11 mouse cellular contexts compared by ENCODE assay signal in genomic region chr3:16043315-16043714, GRCm38 (mm10). TPM values are rescaled to one million over a fixed set of nuclear protein-coding genes. Genes with fewer than 3 reads are reported as not detected.
DNase-seq lines count a peak whose midpoint lies in the region; ATAC-seq and TF ChIP-seq lines count a peak whose summit lies in the region.
"Had no signal": no experiment of that assay in that cellular context is flagged by ENCODE, and none has a peak within 500 bp of the region (broad histone marks: within the 10 kb centered on the region; RNA-seq: fewer than 3 reads in every experiment).

No protein-coding gene starts in this region.

- ATAC-seq in megakaryocyte-erythroid progenitor cell, adult 5-6 weeks (replicated peaks; ENCODE audit: low FRiP score, low TSS enrichment, poor library complexity, severe bottlenecking): 0 out of 2 replicates have a peak, but pooled peaks have one; percentile 55
- no peak for ATAC-seq in CD4-positive, CD25-positive, alpha-beta regulatory T cell, adult 4 months

- H3K36me3 ChIP-seq in kidney, adult 2 months (ENCODE audit: control insufficient read depth, insufficient read depth, low read length): no peaks in the 10 kb centered on the region
- H3K36me3 ChIP-seq: embryonic facial prominence, embryonic 13.5 days; liver, embryonic 15.5 days had no signal

- peak; percentile 2 for DNase-seq in left cerebral cortex, adult 11 months (ENCODE audit: low spot score)
- DNase-seq in left cerebral cortex, adult 8-10 months (ENCODE audit: low spot score in 2 of 2): no peak
- peak; percentile 57 for DNase-seq in R1 (ENCODE audit: low read depth, low spot score)
- peak; percentile 29 for DNase-seq in embryo, embryonic 11.5 days (ENCODE audit: low read depth, low spot score)
- DNase-seq in kidney, adult 2 months: peak; percentile 60
- peak; percentile 3 for DNase-seq in telencephalon, adult 2 months (ENCODE audit: low read depth, low spot score)

- H3K4me1 ChIP-seq in kidney, adult 2 months (ENCODE audit: control insufficient read depth, insufficient read depth, low read length): no peaks in the 10 kb centered on the region
- H3K4me1 ChIP-seq: embryonic facial prominence, embryonic 13.5 days; liver, embryonic 15.5 days had no signal

- no peaks in the 10 kb centered on the region for H3K27me3 ChIP-seq in kidney, adult 2 months (replicated peaks; ENCODE audit: control insufficient read depth, insufficient read depth, low read length)
- H3K27me3 ChIP-seq: embryonic facial prominence, embryonic 13.5 days; liver, embryonic 15.5 days had no signal

- TF ChIP-seq CTCF in kidney, adult 2 months (conservative IDR thresholded peaks at IDR 0.05; ENCODE audit: insufficient read depth, insufficient read length, low read depth, low read length): peak; percentile 71

- 9% methylated on average over 1 of the region's 1 CpGs for WGBS in kidney, adult 2 months

- no peak overlapping the region for H3K27ac ChIP-seq in kidney, adult 2 months (ENCODE audit: insufficient read depth, low read depth, low read length)
- H3K27ac ChIP-seq: embryonic facial prominence, embryonic 13.5 days; liver, embryonic 15.5 days had no signal

- TF ChIP-seq POLR2A in kidney, adult 2 months (IDR thresholded peaks at IDR 0.05; ENCODE audit: low read depth, low read length): no peak

- no peak overlapping the region for H3K4me3 ChIP-seq in kidney, adult 2 months (ENCODE audit: insufficient read depth, low read depth, low read length)
- H3K4me3 ChIP-seq: embryonic facial prominence, embryonic 13.5 days; liver, embryonic 15.5 days had no signal

RNA-seq across cellular contexts. Expression of gene Gm5150, which starts 37.1 kb away (rescaled TPM):
- not detected for total RNA-seq in left cerebral cortex, adult 8-10 months (2022)
- polyA plus RNA-seq in kidney, adult 2 months (2012; rRNA removed): not detected in 2 replicates
- not detected in 2 replicates for total RNA-seq in megakaryocyte-erythroid progenitor cell, adult 5-6 weeks (2014; fragmentation: Nextera tagmentation)
- total RNA-seq in megakaryocyte-erythroid progenitor cell, adult 5-6 weeks (2017): not detected in 2 replicates
- not detected for polyA plus RNA-seq in CD4-positive, CD25-positive, alpha-beta regulatory T cell, adult 4 months (2017; shearing (Covaris generic))
- polyA plus RNA-seq: embryonic facial prominence, embryonic 13.5 days; stomach, embryonic 14.5 days had no signal

Comparison
In these comparisons a context has a peak if more than half of its experiments do, and no peak if none do; other contexts are left out.
1. DNase-seq: peak in left cerebral cortex, adult 11 months (single experiment), R1 (single experiment), embryo, embryonic 11.5 days (single experiment), kidney, adult 2 months (single experiment) and telencephalon, adult 2 months (single experiment); none in left cerebral cortex, adult 8-10 months (0 of 2).